Mouse (Mus musculus) left cerebral cortex, postnatal 25 days (tissue): ENCODE data around the gene Lag3. TPM values are rescaled to one million over a fixed set of nuclear protein-coding genes. Genes with fewer than 3 reads are reported as not detected.

Source experiments
- total RNA-seq, 2 experiments: library from RNA; stranded (reverse); gene quantifications; 2 replicates each; pipeline ENCODE4 v1.2.3; 2021

The Lag3 gene
- total RNA-seq, 2 experiments from 2014 or later, result 2.9 to 3.6 TPM

Other genes with a start within 250 kb of the Lag3 start
- 10 to 100 TPM; 22.4 to 31.2 TPM for gene Lpcat3, start 248.7 kb downstream of the Lag3 start, total RNA-seq
- gene Emg1, start 199.5 kb downstream of the Lag3 start, total RNA-seq, result 10 to 100 TPM; 42.9 to 48.8 TPM
- gene Phb2, start 199.4 kb downstream of the Lag3 start, total RNA-seq, result 100 to 1,000 TPM; 112 to 120 TPM
- 1 to 10 TPM; 3.1 to 4.5 TPM for gene Ptpn6, start 173.0 kb downstream of the Lag3 start, total RNA-seq
- gene Grcc10, start 170.3 kb downstream of the Lag3 start, total RNA-seq, result 100 to 1,000 TPM; 315 to 349 TPM
- not detected for gene Gm45234, start 155.7 kb downstream of the Lag3 start, total RNA-seq
- 100 to 1,000 TPM; 154 to 162 TPM for gene Atn1, start 155.2 kb downstream of the Lag3 start, total RNA-seq
- 1,000 to 10,000 TPM in 1 of 2 experiments, 100 to 1,000 TPM in 1; 999 to 1,002 TPM for gene Eno2, start 142.0 kb downstream of the Lag3 start, total RNA-seq
- gene Lrrc23, start 132.0 kb downstream of the Lag3 start, total RNA-seq, result 1 to 10 TPM; 1.5 to 1.9 TPM
- 1 to 10 TPM; 4.4 to 5.2 TPM for gene Spsb2, start 103.0 kb downstream of the Lag3 start, total RNA-seq
- gene Tpi1, start 97.4 kb downstream of the Lag3 start, total RNA-seq, result 100 to 1,000 TPM; 739 to 808 TPM
- 100 to 1,000 TPM; 176 to 177 TPM for gene Usp5, start 82.2 kb downstream of the Lag3 start, total RNA-seq
- 1 to 10 TPM in 1 of 2 experiments, under 1 TPM in 1; 0.50 to 1.1 TPM for gene Cdca3, start 82.2 kb downstream of the Lag3 start, total RNA-seq
- gene Gnb3, start 71.4 kb downstream of the Lag3 start, total RNA-seq, result under 1 TPM in 1 of 2 experiments, not detected in 1; 0.18 TPM
- gene P3h3, start 54.0 kb downstream of the Lag3 start, total RNA-seq, result 10 to 100 TPM; 21.9 to 25.7 TPM
- 100 to 1,000 TPM; 207 to 229 TPM for gene Gpr162, start 47.7 kb downstream of the Lag3 start, total RNA-seq
- gene Cd4, start 23.5 kb downstream of the Lag3 start, total RNA-seq, result 1 to 10 TPM; 2.8 to 8.7 TPM
- gene Ptms, start 8.4 kb upstream of the Lag3 start, total RNA-seq, result 1,000 to 10,000 TPM in 1 of 2 experiments, 100 to 1,000 TPM in 1; 954 to 1,041 TPM
- gene Mlf2, start 19.7 kb upstream of the Lag3 start, total RNA-seq, result 100 to 1,000 TPM; 648 to 675 TPM
- gene Cops7a, start 53.8 kb upstream of the Lag3 start, total RNA-seq, result 100 to 1,000 TPM; 149 to 163 TPM
- 100 to 1,000 TPM; 169 to 181 TPM for gene Pianp, start 85.0 kb upstream of the Lag3 start, total RNA-seq
- gene Zfp384, start 97.4 kb upstream of the Lag3 start, total RNA-seq, result 10 to 100 TPM; 38.4 to 44.1 TPM
- gene Ing4, start 128.1 kb upstream of the Lag3 start, total RNA-seq, result 10 to 100 TPM; 54.0 to 62.1 TPM
- gene Acrbp, start 138.0 kb upstream of the Lag3 start, total RNA-seq, result 10 to 100 TPM in 1 of 2 experiments, 1 to 10 TPM in 1; 8.4 to 12.3 TPM
- under 1 TPM; 0.60 to 0.96 TPM for gene Lpar5, start 156.2 kb upstream of the Lag3 start, total RNA-seq
- gene Chd4, start 184.3 kb upstream of the Lag3 start, total RNA-seq, result 100 to 1,000 TPM; 154 to 161 TPM
- gene Nop2, start 220.2 kb upstream of the Lag3 start, total RNA-seq, result 10 to 100 TPM; 27.1 to 28.0 TPM
- gene Iffo1, start 233.5 kb upstream of the Lag3 start, total RNA-seq, result 10 to 100 TPM; 52.7 to 63.0 TPM